Mouse (Mus musculus) mouse trophoblast stem cell (cell line): Measurements from ENCODE around the gene Olfr611.
"Not testable (repeated sequence)": the region's sequence is repeated elsewhere in the genome, so short reads cannot be mapped to it uniquely, and the experiment has no call there.

ENCODE experiments used
- in situ Hi-C, 2 experiments: fragments of 300-500 bp; cut with MseI, MboI; formaldehyde crosslinking; loops; 2 replicates in 1 of 2; 3 replicates in 1 of 2; pipeline ENCODE4 v1.15.1; 2025

Olfr611 gene

DNA sequence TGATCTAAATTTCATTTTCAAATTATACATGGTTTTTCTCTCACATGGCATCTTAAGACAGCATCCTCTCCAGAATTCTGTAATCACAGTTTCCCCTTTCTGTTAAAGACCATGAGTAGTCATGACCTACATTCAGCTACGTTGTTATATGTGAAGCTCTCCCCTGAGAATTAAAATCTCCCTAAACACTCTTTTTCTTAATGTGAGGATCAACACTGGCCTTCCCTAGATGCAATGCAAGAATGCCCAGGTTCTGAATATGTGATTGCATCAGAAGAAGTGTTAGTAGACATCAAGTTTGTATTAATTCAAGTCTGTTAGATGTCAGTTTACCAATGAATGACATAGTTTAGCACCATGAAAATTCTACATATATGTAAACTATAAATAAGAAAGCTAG lies at the start of gene Olfr611:
TSS of gene Olfr611 (minus strand) at position 101 of the 400 bp plus-strand sequence.
- in situ Hi-C loops = not testable (repeated sequence)

DNA sequence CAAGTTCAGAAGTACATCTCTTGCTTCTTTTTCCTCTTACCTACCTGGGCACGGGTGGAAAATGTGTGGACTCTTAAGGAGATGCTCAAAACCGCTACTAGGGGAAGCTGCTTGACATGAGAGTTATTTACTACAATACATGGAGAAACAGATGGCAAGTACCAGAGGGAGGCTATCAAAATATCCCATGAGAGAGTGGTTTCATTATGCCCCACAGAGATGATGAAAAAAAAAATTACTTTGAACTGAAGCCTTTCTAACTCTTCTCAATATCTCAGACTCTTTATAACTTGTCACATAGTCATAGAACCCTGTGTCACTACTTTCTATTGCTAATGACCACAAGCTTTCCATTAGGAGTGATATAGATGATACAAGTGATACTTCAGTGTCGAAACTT lies 48.4 kb upstream of the Olfr611 start, which contains the start of gene Olfr616:
TSS of gene Olfr616 (minus strand) at position 101 of the 400 bp plus-strand sequence.
- in situ Hi-C loops = no loop called here

DNA sequence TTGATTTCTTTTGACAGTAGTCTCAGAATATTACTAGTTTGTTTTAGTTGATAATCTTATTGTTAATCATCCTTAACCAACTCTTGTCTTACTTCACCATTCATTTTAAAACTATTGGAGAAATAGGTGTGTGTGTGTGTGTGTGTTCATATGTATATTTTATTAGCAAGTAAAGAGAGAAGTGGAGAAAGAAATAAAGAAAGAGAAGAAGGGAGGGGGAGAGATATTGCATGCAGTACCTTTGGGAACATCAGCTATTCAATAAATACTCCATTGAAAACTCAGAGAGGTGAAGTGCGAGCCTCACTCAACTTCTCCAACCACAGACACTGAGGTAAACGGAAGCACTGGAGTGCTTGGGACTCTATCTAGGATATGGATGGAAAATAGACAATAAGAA lies 35.1 kb upstream of the Olfr611 start, which contains the start of gene Olfr615:
TSS of gene Olfr615 (plus strand) at position 301 of the 400 bp plus-strand sequence.
- in situ Hi-C loops = no loop called here

DNA sequence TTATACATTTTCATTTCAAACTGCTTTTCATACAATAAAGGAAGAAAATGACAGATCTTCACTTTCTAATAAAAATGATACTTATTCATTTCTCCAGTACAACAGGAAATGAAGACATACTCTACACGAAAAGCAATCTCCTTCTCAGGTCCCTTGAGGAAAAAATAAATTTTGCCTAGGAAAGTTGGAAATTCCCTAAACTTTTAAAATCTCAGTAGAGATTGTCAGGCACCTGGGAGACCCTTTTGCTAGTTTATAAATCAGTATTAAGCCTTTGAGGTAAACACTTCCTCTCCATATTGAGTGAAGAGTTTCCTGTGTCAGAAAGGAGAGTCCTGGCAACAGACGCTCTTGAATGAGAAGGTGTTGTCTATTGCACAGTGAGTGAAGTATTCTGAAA lies 27.1 kb upstream of the Olfr611 start, which contains the start of gene Olfr613:
TSS of gene Olfr613 (plus strand) at position 301 of the 400 bp plus-strand sequence.
- in situ Hi-C loops = no loop called here

DNA sequence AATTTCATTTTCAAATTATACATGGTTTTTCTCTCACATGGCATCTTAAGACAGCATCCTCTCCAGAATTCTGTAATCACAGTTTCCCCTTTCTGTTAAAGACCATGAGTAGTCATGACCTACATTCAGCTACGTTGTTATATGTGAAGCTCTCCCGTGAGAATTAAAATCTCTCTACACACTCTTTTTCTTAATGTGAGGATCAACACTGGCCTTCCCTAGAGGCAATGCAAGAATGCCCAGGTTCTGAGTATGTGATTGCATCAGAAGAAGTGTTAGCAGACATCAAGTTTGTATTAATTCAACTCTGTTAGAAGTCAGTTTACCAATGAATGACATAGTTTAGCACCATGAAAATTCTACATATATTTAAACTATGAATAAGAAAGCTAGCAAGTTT lies 22.0 kb upstream of the Olfr611 start, which contains the start of gene Olfr612:
TSS of gene Olfr612 (minus strand) at position 101 of the 400 bp plus-strand sequence.
- in situ Hi-C loops = not testable (repeated sequence)

DNA sequence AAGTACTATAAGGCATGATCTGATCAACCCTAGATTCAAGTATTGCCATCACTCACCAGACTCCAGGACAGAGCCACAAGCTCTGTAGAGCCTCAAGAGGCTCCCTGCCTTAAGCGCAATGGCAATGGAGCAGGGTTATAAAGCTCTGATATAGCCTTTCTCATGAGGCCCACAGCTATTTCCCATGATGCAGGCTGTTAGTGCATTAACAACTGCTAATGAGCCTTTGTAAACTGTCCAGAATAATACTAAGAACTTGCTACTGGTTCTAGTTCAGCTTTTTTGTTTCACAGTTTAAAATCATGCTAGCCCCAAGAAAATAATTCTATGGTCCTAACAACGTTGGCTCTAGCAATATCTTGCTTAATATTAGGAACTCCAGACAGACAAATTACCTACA lies 8.6 kb downstream of the Olfr611 start, which contains the start of gene Olfr610:
TSS of gene Olfr610 (minus strand) at position 101 of the 400 bp plus-strand sequence.
- in situ Hi-C loops = no loop called here

DNA sequence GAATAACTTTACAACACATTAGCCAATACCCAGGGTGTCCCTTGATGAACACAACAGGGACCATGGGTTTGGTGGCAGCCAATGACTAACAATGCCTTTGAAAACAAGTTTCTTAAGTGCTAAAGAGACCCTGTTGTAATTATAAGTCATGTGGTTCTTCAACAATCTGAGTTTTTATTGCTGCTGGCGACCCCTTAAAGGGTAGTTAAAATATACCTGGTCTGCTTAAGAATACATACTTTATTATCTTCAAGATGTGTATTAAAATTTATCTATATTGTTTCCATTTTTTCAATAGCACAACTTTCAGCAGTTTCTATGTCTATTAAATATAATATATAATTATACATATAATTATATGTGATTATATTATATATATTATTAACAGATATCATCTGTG lies 22.7 kb downstream of the Olfr611 start, which contains the start of gene Olfr609:
TSS of gene Olfr609 (minus strand) at position 101 of the 400 bp plus-strand sequence.
- in situ Hi-C loops = no loop called here

DNA sequence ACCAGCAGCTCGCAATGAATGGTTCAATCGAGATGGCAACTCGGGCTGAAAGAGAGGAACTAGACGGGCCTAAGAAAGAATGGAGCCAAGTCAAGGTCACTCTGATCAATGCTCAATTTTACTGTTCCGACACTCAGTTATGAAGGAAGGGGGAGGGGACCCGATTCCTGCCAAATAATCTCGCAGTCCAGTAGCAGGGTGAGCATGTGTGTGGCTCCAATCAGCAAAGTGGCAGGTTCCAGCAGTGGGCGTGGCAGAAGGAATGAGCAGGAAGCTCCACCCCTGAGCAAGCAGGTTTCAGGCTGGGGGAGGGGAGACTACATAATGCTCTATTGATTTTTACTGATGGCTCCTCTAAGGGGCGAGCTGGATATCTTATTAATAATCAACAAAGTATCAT lies 43.5 kb downstream of the Olfr611 start:
- in situ Hi-C loops = not testable (repeated sequence)

DNA sequence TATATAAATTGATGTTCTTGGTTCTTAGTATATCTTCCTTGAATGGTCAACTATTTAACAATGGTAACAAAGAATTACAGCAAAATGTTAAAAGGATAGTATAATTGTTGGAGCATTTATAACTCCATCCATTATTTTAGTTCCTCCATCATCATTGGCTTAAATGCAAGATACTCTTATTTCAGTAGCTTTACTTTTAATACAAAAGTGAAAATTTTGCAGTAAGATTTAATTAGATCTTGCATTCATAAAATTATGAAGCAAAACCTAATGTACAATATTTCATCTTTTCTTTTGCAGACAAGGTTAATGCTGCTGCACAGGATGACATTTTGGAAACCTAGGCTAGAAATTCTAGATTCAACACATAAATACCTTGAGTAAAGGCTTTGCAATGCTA lies 51.1 kb downstream of the Olfr611 start, which contains the start of gene Olfr608:
TSS of gene Olfr608 (plus strand) at position 301 of the 400 bp plus-strand sequence.
- in situ Hi-C loops = no loop called here
